ENCODE assay signal across 8 mouse cellular contexts in genomic region chr10:126853286-126853685, GRCm38 (mm10). TPM values are rescaled to one million over a fixed set of nuclear protein-coding genes. Genes with fewer than 3 reads are reported as not detected.
A peak's percentile ranks its signal among the peaks of the same experiment; 100 is the strongest.
DNase-seq lines count a peak whose midpoint lies in the region; ATAC-seq and TF ChIP-seq lines count a peak whose summit lies in the region.

No protein-coding gene starts in this region.

- no peak for TF ChIP-seq POLR2A in thymus, adult 2 months (IDR thresholded peaks at IDR 0.05; ENCODE audit: control insufficient read depth, extremely low read depth, insufficient read depth, low read length, poor library complexity)

- no peak for ATAC-seq in hindbrain, postnatal 0 days
- no peak for ATAC-seq in hindbrain, embryonic 11.5 days (ENCODE audit: low FRiP score)
- ATAC-seq in erythroblast, adult 5-6 weeks (replicated peaks; ENCODE audit: low FRiP score, poor library complexity, severe bottlenecking): 0 out of 2 replicates have a peak, but pooled peaks have one; percentile 62
- ATAC-seq in kidney, embryonic 16.5 days (ENCODE audit: low FRiP score, low TSS enrichment): no peak

- H3K27ac ChIP-seq in hindbrain, postnatal 0 days: no peak overlapping the region
- H3K27ac ChIP-seq in hindbrain, embryonic 11.5 days (ENCODE audit: low read depth, low read length): no peak overlapping the region
- no peak overlapping the region for H3K27ac ChIP-seq in thymus, adult 2 months (ENCODE audit: control insufficient read depth, insufficient read depth, low read length)
- no peak overlapping the region for H3K27ac ChIP-seq in kidney, embryonic 16.5 days (ENCODE audit: low read length)

- H3K27me3 ChIP-seq in hindbrain, postnatal 0 days (ENCODE audit: insufficient read depth, low read length): no peaks in the 10 kb centered on the region
- H3K27me3 ChIP-seq in hindbrain, embryonic 11.5 days (ENCODE audit: control insufficient read depth, insufficient read depth, low read length): no peaks in the 10 kb centered on the region
- H3K27me3 ChIP-seq in thymus, adult 2 months (ENCODE audit: control insufficient read depth, insufficient read depth, low read length): no peaks in the 10 kb centered on the region
- no peaks in the 10 kb centered on the region for H3K27me3 ChIP-seq in kidney, embryonic 16.5 days (ENCODE audit: insufficient read depth, low read length)

- H3K4me1 ChIP-seq in hindbrain, postnatal 0 days (ENCODE audit: insufficient read depth, low read length): no peaks in the 10 kb centered on the region
- no peaks in the 10 kb centered on the region for H3K4me1 ChIP-seq in hindbrain, embryonic 11.5 days (replicated peaks; ENCODE audit: control insufficient read depth, insufficient read depth, low read length)
- H3K4me1 ChIP-seq in thymus, adult 2 months (replicated peaks; ENCODE audit: control insufficient read depth, insufficient read depth, low read length): no peaks in the 10 kb centered on the region
- no peaks in the 10 kb centered on the region for H3K4me1 ChIP-seq in kidney, embryonic 16.5 days (ENCODE audit: insufficient read depth, low read length)

- H3K4me3 ChIP-seq in hindbrain, postnatal 0 days (ENCODE audit: low read length): no peak overlapping the region
- H3K4me3 ChIP-seq in hindbrain, embryonic 11.5 days (ENCODE audit: low read depth, low read length): no peak overlapping the region
- H3K4me3 ChIP-seq in thymus, adult 2 months (ENCODE audit: control insufficient read depth, insufficient read depth, low read length): no peak overlapping the region
- no peak overlapping the region for H3K4me3 ChIP-seq in kidney, embryonic 16.5 days (ENCODE audit: low read length)

- no peak overlapping the region for H3K4me2 ChIP-seq in hindbrain, postnatal 0 days (ENCODE audit: low read depth, low read length)
- H3K4me2 ChIP-seq in hindbrain, embryonic 11.5 days (replicated peaks; ENCODE audit: low read depth, low read length): no peak overlapping the region
- no peak overlapping the region for H3K4me2 ChIP-seq in kidney, embryonic 16.5 days (replicated peaks; ENCODE audit: low read depth, low read length)

- no peaks in the 10 kb centered on the region for H3K36me3 ChIP-seq in hindbrain, postnatal 0 days (ENCODE audit: insufficient read depth, low read length)
- H3K36me3 ChIP-seq in hindbrain, embryonic 11.5 days (ENCODE audit: control insufficient read depth, insufficient read depth, low read length): no peaks in the 10 kb centered on the region
- H3K36me3 ChIP-seq in thymus, adult 2 months (ENCODE audit: control insufficient read depth, insufficient read depth, low read length): no peaks in the 10 kb centered on the region
- no peaks in the 10 kb centered on the region for H3K36me3 ChIP-seq in kidney, embryonic 16.5 days (ENCODE audit: insufficient read depth, low read length)

- DNase-seq in hindbrain, postnatal 0 days (ENCODE audit: low spot score): no peak
- DNase-seq in hindbrain, embryonic 11.5 days (ENCODE audit: low spot score): no peak
- DNase-seq in thymus, adult 2 months: peak; percentile 20
- no peak for DNase-seq in thymus, adult 18-20 months
- DNase-seq in thymus, postnatal 25 days: peak; percentile 15
- DNase-seq in gastrocnemius, postnatal 25 days: no peak

- no peak overlapping the region for H3K9ac ChIP-seq in hindbrain, postnatal 0 days (replicated peaks; ENCODE audit: low read length)
- H3K9ac ChIP-seq in hindbrain, embryonic 11.5 days (ENCODE audit: low read depth, low read length): no peak overlapping the region
- no peak overlapping the region for H3K9ac ChIP-seq in kidney, embryonic 16.5 days (replicated peaks; ENCODE audit: low read length)

- TF ChIP-seq CTCF in hindbrain, postnatal 0 days (IDR thresholded peaks at IDR 0.05; ENCODE audit: low read depth): peak; percentile 53
- TF ChIP-seq CTCF in thymus, adult 2 months (IDR thresholded peaks at IDR 0.05; ENCODE audit: borderline replicate concordance, control insufficient read depth, extremely low read depth, insufficient read depth, low read length, poor library complexity): no peak

- H3K9me3 ChIP-seq in hindbrain, postnatal 0 days (ENCODE audit: low read length): 0 out of 2 replicates have a peak, but pooled peaks cover 2% of the 10 kb centered on the region
- H3K9me3 ChIP-seq in hindbrain, embryonic 11.5 days (ENCODE audit: control insufficient read depth, low read length): no peaks in the 10 kb centered on the region
- no peaks in the 10 kb centered on the region; the same call in 1 of the 2 replicates for H3K9me3 ChIP-seq in kidney, embryonic 16.5 days (ENCODE audit: low read length)

- 83% methylated on average over 10 of the region's 10 CpGs for WGBS in hindbrain, postnatal 0 days
- WGBS in hindbrain, embryonic 11.5 days: 83% methylated on average over 10 of the region's 10 CpGs
- 84% methylated on average over 10 of the region's 10 CpGs for WGBS in thymus, adult 2 months
- 84% methylated on average over 10 of the region's 10 CpGs for WGBS in kidney, embryonic 16.5 days

RNA-seq across cellular contexts. Expression of gene Atp23, which starts 47.9 kb away (rescaled TPM):
- total RNA-seq in hindbrain, postnatal 0 days (2014; rRNA removed): 12.5 and 14.3 TPM in 2 replicates
- polyA plus RNA-seq in hindbrain, postnatal 0 days (2015; fragmentation: Nextera tagmentation; extraction: Ambion mirVana): 19.1 and 20.2 TPM in 2 replicates
- 14.3 TPM in 2 replicates for polyA plus RNA-seq in hindbrain, embryonic 11.5 days (2014; fragmentation: Nextera tagmentation; extraction: Ambion mirVana)
- 9.6 and 12.1 TPM in 2 replicates for polyA plus RNA-seq in thymus, adult 2 months (2012; rRNA removed)
- 0.38 and 2.3 TPM in 2 replicates for total RNA-seq in erythroblast, adult 5-6 weeks (2015; ENCODE audit: low replicate concordance)
- total RNA-seq in erythroblast, adult 5-6 weeks (2017; ENCODE audit: low replicate concordance): 0.09 and 0.98 TPM in 2 replicates
- 1 to 10 TPM; 2.5 to 2.6 TPM for total RNA-seq in gastrocnemius, postnatal 25 days (2021)
- 16.5 and 18.4 TPM in 2 replicates for polyA plus RNA-seq in kidney, embryonic 16.5 days (2015; fragmentation: Nextera tagmentation; extraction: Ambion mirVana)

Comparison
In these comparisons a context has a peak if more than half of its experiments do, and no peak if none do; other contexts are left out.
1. DNase-seq: peak in thymus, adult 2 months (single experiment) and thymus, postnatal 25 days (single experiment); none in hindbrain, postnatal 0 days (single experiment), hindbrain, embryonic 11.5 days (single experiment), thymus, adult 18-20 months (0 of 2) and gastrocnemius, postnatal 25 days (single experiment).